Mouse (Mus musculus) limb, embryonic 13.5 days (tissue): ENCODE measurements around the gene Ubl7. TPM values are rescaled to one million over a fixed set of nuclear protein-coding genes. Genes with fewer than 3 reads are reported as not detected.
A peak's percentile ranks its signal among the peaks of the same experiment; 100 is the strongest.

ENCODE experiments used
- ATAC-seq: fragments of 200-750 bp; cut with Nextera tagmentation; 2 replicates; pipeline ENCODE4 v1.8.0; 2017; ENCODE audit warnings: low read depth, moderate number of reproducible peaks, moderate TSS enrichment; ENCODE audit not compliant: low FRiP score
- H3K27ac ChIP-seq: fragments of 300-500 bp; sonication (generic); 2 replicates; pipeline ENCODE4 v1.5.1; 2015; ENCODE audit warnings: inconsistent platforms, mild to moderate bottlenecking, moderate library complexity
- H3K27me3 ChIP-seq: fragments of 300-500 bp; sonication (generic); 2 replicates; pipeline ENCODE4 v1.6.1; 2015; ENCODE audit warnings: mild to moderate bottlenecking, inconsistent platforms
- H3K36me3 ChIP-seq: fragments of 300-500 bp; sonication (generic); 2 replicates; pipeline ENCODE4 v1.6.1; 2015; ENCODE audit warnings: inconsistent platforms, mild to moderate bottlenecking, moderate library complexity
- H3K4me1 ChIP-seq: fragments of 300-500 bp; sonication (generic); 2 replicates; pipeline ENCODE4 v1.6.1; 2015; ENCODE audit warnings: inconsistent platforms
- H3K4me2 ChIP-seq: fragments of 300-500 bp; sonication (generic); replicated peaks from 2 replicates; pipeline ENCODE4 v1.6.1; 2015; ENCODE audit warnings: inconsistent platforms, mild to moderate bottlenecking, moderate library complexity
- H3K4me3 ChIP-seq: fragments of 300-500 bp; sonication (generic); 2 replicates; pipeline ENCODE4 v1.5.1; 2015; ENCODE audit warnings: moderate library complexity, mild to moderate bottlenecking, inconsistent platforms
- H3K9ac ChIP-seq: fragments of 300-500 bp; sonication (generic); 2 replicates; pipeline ENCODE4 v1.6.1; 2015; ENCODE audit warnings: mild to moderate bottlenecking, inconsistent platforms
- H3K9me3 ChIP-seq: fragments of 300-500 bp; sonication (generic); 2 replicates; pipeline ENCODE4 v1.6.1; 2016; ENCODE audit warnings: inconsistent platforms
- WGBS: fragments of 180-500 bp; shearing (Covaris S2); methylation state at CpG from one replicate; pipeline ENCODE4 v1.1.7; 2015; 5-methylcytosine and 5-hydroxymethylcytosine counted together
- polyA plus RNA-seq: library from polyadenylated mRNA; unstranded; fragments of >200 nt; fragmentation: Nextera tagmentation; extraction: Ambion mirVana; gene quantifications from 2 replicates; pipeline ENCODE4 v1.2.1, GENCODE M21; 2015

Ubl7 gene
- polyA plus RNA-seq, 1 experiment from 2014 or later, result 119 TPM

- Histone ChIP-seq H3K9me3 (no peaks in the 10 kb centered on the region), H3K27me3 (no peaks in the 10 kb centered on the region), H3K4me1 (no peaks in the 10 kb centered on the region), H3K4me3 (no peak overlapping the region), H3K27ac (no peak overlapping the region), H3K9ac (no peak overlapping the region), H3K36me3 (peaks cover 90% of the 10 kb centered on the region), H3K4me2 (no peak overlapping the region)
- WGBS, result 84% methylated on average over 3 of the region's 3 CpGs
- no peak for ATAC-seq
Measured at GRCm38 (mm10) chr9:57923046-57923445, 12.3 kb downstream of the Ubl7 start.

- Histone ChIP-seq H3K9ac (no peak overlapping the region), H3K27ac (no peak overlapping the region), H3K4me2 (no peak overlapping the region), H3K4me1 (no peaks in the 10 kb centered on the region), H3K9me3 (no peaks in the 10 kb centered on the region), H3K27me3 (no peaks in the 10 kb centered on the region), H3K4me3 (no peak overlapping the region), H3K36me3 (peaks cover 45% of the 10 kb centered on the region)
- ATAC-seq, result no peak
- 85% methylated on average over 5 of the region's 5 CpGs for WGBS
Measured at GRCm38 (mm10) chr9:57931166-57931767, 20.5 kb downstream of the Ubl7 start.

GRCm38 (mm10) chr9:57932253-57932652, 21.5 kb downstream of the Ubl7 start:
- no peak overlapping the region for H3K4me2 ChIP-seq
- H3K9ac ChIP-seq, result no peak overlapping the region
- no peaks in the 10 kb centered on the region for H3K9me3 ChIP-seq
- ATAC-seq, result no peak
- no peak overlapping the region for H3K4me3 ChIP-seq
- no peak overlapping the region for H3K27ac ChIP-seq
- peaks cover 4% of the 10 kb centered on the region for H3K27me3 ChIP-seq
- WGBS, result 68% methylated on average over 3 of the region's 3 CpGs
- H3K4me1 ChIP-seq, result no peaks in the 10 kb centered on the region
- H3K36me3 ChIP-seq, result peaks cover 37% of the 10 kb centered on the region

GRCm38 (mm10) chr9:57932831-57933602, 22.2 kb downstream of the Ubl7 start:
- no peaks in the 10 kb centered on the region for H3K4me1 ChIP-seq
- no peak overlapping the region for H3K9ac ChIP-seq
- ATAC-seq, result no peak
- no peak overlapping the region for H3K27ac ChIP-seq
- peaks cover 29% of the 10 kb centered on the region for H3K36me3 ChIP-seq
- peaks cover 7% of the 10 kb centered on the region for H3K27me3 ChIP-seq
- no peaks in the 10 kb centered on the region for H3K9me3 ChIP-seq
- no peak overlapping the region for H3K4me2 ChIP-seq
- 80% methylated on average over 6 of the region's 6 CpGs for WGBS
- H3K4me3 ChIP-seq, result no peak overlapping the region

- no peak overlapping the region for H3K4me2 ChIP-seq
- no peak overlapping the region for H3K4me3 ChIP-seq
- no peaks in the 10 kb centered on the region for H3K9me3 ChIP-seq
- 0 out of 2 replicates have a peak, but pooled peaks cover under 1% of the 10 kb centered on the region for H3K36me3 ChIP-seq
- ATAC-seq, result no peak
- peaks cover 34% of the 10 kb centered on the region for H3K27me3 ChIP-seq
- no peak overlapping the region for H3K27ac ChIP-seq
- 33% methylated on average over 6 of the region's 6 CpGs for WGBS
- peaks cover 10% of the 10 kb centered on the region for H3K4me1 ChIP-seq
- no peak overlapping the region for H3K9ac ChIP-seq
Measured at GRCm38 (mm10) chr9:57935683-57936437, 25.1 kb downstream of the Ubl7 start.

- H3K9me3 ChIP-seq, result no peaks in the 10 kb centered on the region
- H3K4me2 ChIP-seq, result no peak overlapping the region
- H3K27me3 ChIP-seq, result peaks cover 47% of the 10 kb centered on the region
- H3K4me3 ChIP-seq, result no peak overlapping the region
- WGBS, result 93% methylated on average over 4 of the region's 4 CpGs
- no peak overlapping the region for H3K27ac ChIP-seq
- no peak overlapping the region for H3K9ac ChIP-seq
- no peak for ATAC-seq
- peaks cover 15% of the 10 kb centered on the region for H3K4me1 ChIP-seq
- H3K36me3 ChIP-seq, result no peaks in the 10 kb centered on the region
Measured at GRCm38 (mm10) chr9:57937171-57937570, 26.4 kb downstream of the Ubl7 start.

- Histone ChIP-seq H3K4me2 (no peak overlapping the region), H3K27me3 (peaks cover 52% of the 10 kb centered on the region), H3K36me3 (no peaks in the 10 kb centered on the region), H3K9me3 (no peaks in the 10 kb centered on the region), H3K4me1 (peaks cover 15% of the 10 kb centered on the region), H3K9ac (no peak overlapping the region), H3K4me3 (no peak overlapping the region), H3K27ac (no peak overlapping the region)
- ATAC-seq, result no peak
- WGBS, result 34% methylated on average over 6 of the region's 6 CpGs
Measured at GRCm38 (mm10) chr9:57937651-57938050, 26.9 kb downstream of the Ubl7 start.

GRCm38 (mm10) chr9:57938225-57939055, 27.7 kb downstream of the Ubl7 start:
- no peak overlapping the region for H3K9ac ChIP-seq
- no peak overlapping the region for H3K27ac ChIP-seq
- H3K36me3 ChIP-seq, result no peaks in the 10 kb centered on the region
- 73% methylated on average over 5 of the region's 5 CpGs for WGBS
- peaks cover 59% of the 10 kb centered on the region for H3K27me3 ChIP-seq
- no peak overlapping the region for H3K4me3 ChIP-seq
- no peak for ATAC-seq
- H3K4me2 ChIP-seq, result no peak overlapping the region
- no peaks in the 10 kb centered on the region for H3K9me3 ChIP-seq
- H3K4me1 ChIP-seq, result peaks cover 15% of the 10 kb centered on the region

GRCm38 (mm10) chr9:57939431-57940348, 28.9 kb downstream of the Ubl7 start, which contains the start of gene Sema7a:
Gene Sema7a (plus strand): TSS chr9:57940112.
- Histone ChIP-seq H3K27me3 (peaks cover 66% of the 10 kb centered on the region), H3K4me2 (peak within 1 kb of the TSS; percentile 98), H3K4me3 (peak within 1 kb of the TSS; percentile 76), H3K27ac (no peak within 1 kb of the TSS), H3K9ac (peak within 1 kb of the TSS; percentile 74), H3K9me3 (no peaks in the 10 kb centered on the region), H3K4me1 (peaks cover 15% of the 10 kb centered on the region), H3K36me3 (no peaks in the 10 kb centered on the region)
- 2% methylated on average over 59 of the region's 60 CpGs for WGBS
- peak; percentile 73 for ATAC-seq

- Histone ChIP-seq H3K27ac (no peak overlapping the region), H3K4me3 (peak overlapping the region; percentile 76), H3K4me1 (peaks cover 15% of the 10 kb centered on the region), H3K27me3 (peaks cover 66% of the 10 kb centered on the region), H3K36me3 (no peaks in the 10 kb centered on the region), H3K9ac (peak overlapping the region; percentile 74), H3K4me2 (peak overlapping the region; percentile 98), H3K9me3 (no peaks in the 10 kb centered on the region)
- under 1% methylated on average over 44 of the region's 44 CpGs for WGBS
- peak; percentile 71 for ATAC-seq
Measured at GRCm38 (mm10) chr9:57940349-57940794, 29.6 kb downstream of the Ubl7 start.
